Mouse (Mus musculus) thymus, adult 2 months (tissue): ENCODE data around the gene Stat6. TPM values are rescaled to one million over a fixed set of nuclear protein-coding genes. Genes with fewer than 3 reads are reported as not detected.

ENCODE experiments used
- DNase-seq: peaks from one replicate; pipeline ENCODE4 v3.0.0; 2021
- H3K27ac ChIP-seq: fragments of 200-500 bp; 2 replicates; pipeline ENCODE4 v1.5.1; 2012; ENCODE audit warnings: low read length, control low read depth; ENCODE audit not compliant: control insufficient read depth, insufficient read depth
- H3K27me3 ChIP-seq: fragments of 200-500 bp; 2 replicates; pipeline ENCODE4 v1.6.1; 2012; ENCODE audit warnings: mild to moderate bottlenecking, low read length, moderate library complexity, mixed read lengths; ENCODE audit not compliant: control insufficient read depth, insufficient read depth
- H3K36me3 ChIP-seq: fragments of 200-500 bp; 2 replicates; pipeline ENCODE4 v1.6.1; 2012; ENCODE audit warnings: mild to moderate bottlenecking, low read length, moderate library complexity; ENCODE audit not compliant: control insufficient read depth, insufficient read depth
- H3K4me1 ChIP-seq: fragments of 200-500 bp; replicated peaks from 2 replicates; pipeline ENCODE4 v1.6.1; 2012; ENCODE audit warnings: low read length; ENCODE audit not compliant: control insufficient read depth, insufficient read depth
- H3K4me3 ChIP-seq: fragments of 200-500 bp; 2 replicates; pipeline ENCODE4 v1.5.1; 2012; ENCODE audit warnings: mild to moderate bottlenecking, low read length, control low read depth, moderate library complexity; ENCODE audit not compliant: control insufficient read depth, insufficient read depth
- CTCF ChIP-seq: fragments of 200-500 bp; IDR thresholded peaks from 2 replicates; pipeline ENCODE4 v1.5.1; 2012; ENCODE audit warnings: mild to moderate bottlenecking, control low read depth, low read length, moderate library complexity, borderline replicate concordance; ENCODE audit not compliant: control insufficient read depth, poor library complexity, insufficient read depth; ENCODE audit errors: extremely low read depth
- POLR2A ChIP-seq: fragments of 200-500 bp; IDR thresholded peaks from 2 replicates; pipeline ENCODE4 v1.6.1; 2012; ENCODE audit warnings: mild to moderate bottlenecking, low read length, control low read depth, moderate library complexity; ENCODE audit not compliant: control insufficient read depth, poor library complexity, insufficient read depth; ENCODE audit errors: extremely low read depth
- WGBS: fragments of 180-500 bp; shearing (Covaris S2); methylation state at CpG from one replicate; pipeline ENCODE4 v1.1.7; 2018; 5-methylcytosine and 5-hydroxymethylcytosine counted together
- polyA plus RNA-seq: library from polyadenylated mRNA; depleted of rRNA; stranded (reverse); fragments of >200 nt; gene quantifications from 2 replicates; pipeline ENCODE4 v1.2.3, GENCODE M21; 2012

Stat6 gene
- polyA plus RNA-seq, 1 experiment: 185 TPM

DNA sequence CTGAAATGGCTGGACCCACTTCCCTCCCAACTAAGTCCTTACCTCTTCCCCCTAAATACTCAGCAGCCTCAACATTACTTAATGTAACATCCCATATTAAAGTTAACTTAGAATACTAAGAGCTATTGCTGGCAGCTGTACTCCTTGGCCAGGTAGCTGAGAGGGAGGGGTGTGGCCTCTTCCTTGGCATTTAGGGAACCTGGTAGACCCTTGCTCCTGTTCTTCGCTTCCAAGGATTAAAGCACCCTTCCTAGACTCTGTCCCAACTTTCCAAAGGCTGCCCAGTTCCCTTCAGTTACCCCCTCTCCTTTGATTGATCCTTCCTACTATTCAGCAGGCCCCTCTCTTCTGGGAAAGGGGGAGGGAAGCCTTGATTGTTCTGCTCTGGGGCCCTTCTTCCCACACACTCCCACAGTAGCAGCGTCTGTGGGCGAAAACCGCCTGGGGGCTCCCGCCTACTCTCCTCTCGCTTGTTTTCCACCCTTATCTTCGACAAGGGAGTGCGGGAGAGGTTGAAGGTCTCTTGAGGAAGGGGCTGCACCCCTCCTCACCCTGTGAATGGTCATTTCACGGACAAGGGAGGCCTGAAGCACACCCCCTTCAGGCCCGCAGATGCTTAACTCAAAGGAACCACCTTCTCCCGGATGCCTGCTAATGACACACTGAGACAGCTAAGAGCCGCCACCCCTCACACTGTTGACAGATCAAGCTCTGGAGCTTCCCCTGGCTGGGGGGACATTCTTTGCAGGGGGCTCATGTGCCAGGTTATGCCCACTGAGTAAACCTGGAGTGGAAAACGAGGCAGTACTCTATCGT lies 22.8 kb downstream of the Stat6 start:
- Histone ChIP-seq H3K4me3 (peak overlapping the region; percentile 61), H3K4me1 (peaks cover 71% of the 10 kb centered on the region), H3K27ac (peak overlapping the region; percentile 54), H3K36me3 (peaks cover 4% of the 10 kb centered on the region; the same call in 1 of the 2 replicates), H3K27me3 (no peaks in the 10 kb centered on the region)
- DNase-seq: peak; percentile 31
- 22% methylated on average over 14 of the region's 14 CpGs for WGBS
- TF ChIP-seq CTCF: no peak
- no peak for TF ChIP-seq POLR2A

- WGBS: under 1% methylated on average over 71 of the region's 73 CpGs
- Histone ChIP-seq H3K36me3 (no peaks in the 10 kb centered on the region), H3K4me3 (peak within 1 kb of the TSS; percentile 61), H3K27ac (peak within 1 kb of the TSS; percentile 80), H3K4me1 (peaks cover 65% of the 10 kb centered on the region), H3K27me3 (no peaks in the 10 kb centered on the region)
- peak; percentile 73 for DNase-seq
- TF ChIP-seq POLR2A: no peak
- no peak for TF ChIP-seq CTCF
Observed at GRCm38 (mm10) chr10:127666501-127667268, 23.9 kb downstream of the Stat6 start, which contains the start of gene Nemp1. Gene Nemp1 (plus strand): TSS chr10:127666901.

DNA sequence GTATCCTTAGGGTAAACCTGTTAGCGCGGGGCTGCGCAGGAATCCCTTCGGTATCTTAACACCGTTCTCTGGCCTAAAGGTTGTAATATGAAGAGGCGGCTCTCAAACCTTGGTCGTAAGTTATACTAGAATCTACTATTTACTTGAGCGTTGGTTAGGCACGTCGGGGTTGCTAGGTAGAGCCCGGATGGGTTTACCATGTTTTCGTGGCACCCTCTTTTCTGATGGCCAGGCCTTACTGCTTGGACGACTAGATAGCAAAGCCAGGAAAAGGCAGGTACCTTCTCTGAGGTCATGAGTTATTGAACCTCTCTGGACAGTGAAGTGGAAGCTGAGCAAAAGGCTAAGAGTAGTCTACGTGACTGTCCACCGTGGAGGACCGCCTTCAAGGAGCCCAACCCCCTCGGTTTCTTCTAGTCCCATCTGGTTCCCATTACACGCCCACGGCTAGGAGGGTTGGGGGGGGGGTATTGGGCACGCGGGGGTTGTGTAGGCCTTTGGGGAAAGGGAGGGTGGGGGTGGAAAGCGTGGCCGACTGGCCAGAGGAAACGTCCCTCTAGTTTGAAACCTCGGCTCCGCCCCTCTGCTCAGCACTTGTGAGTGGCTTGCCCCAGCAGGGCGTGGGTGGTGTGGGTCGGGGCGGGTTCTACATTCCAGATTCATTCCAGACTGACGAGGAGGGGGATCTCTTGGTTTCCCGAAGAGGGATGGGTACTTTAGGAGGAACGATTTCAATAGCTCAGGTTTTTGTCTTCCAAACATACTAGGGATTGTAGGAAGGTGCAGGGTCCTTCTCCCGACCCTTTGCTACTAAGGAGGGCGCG lies 24.7 kb downstream of the Stat6 start:
- no peak for TF ChIP-seq POLR2A
- TF ChIP-seq CTCF: no peak
- peak; percentile 67 for DNase-seq
- H3K27ac ChIP-seq: peak overlapping the region; percentile 80
- H3K36me3 ChIP-seq: no peaks in the 10 kb centered on the region
- peak overlapping the region; percentile 61 for H3K4me3 ChIP-seq
- 4% methylated on average over 35 of the region's 35 CpGs for WGBS
- H3K27me3 ChIP-seq: no peaks in the 10 kb centered on the region
- H3K4me1 ChIP-seq: peaks cover 60% of the 10 kb centered on the region

GRCm38 (mm10) chr10:127668093-127669050 lies 25.6 kb downstream of the Stat6 start, which contains the start of gene Nab2:
Gene Nab2 (minus strand): TSS chr10:127668568.
- 2% methylated on average over 40 of the region's 40 CpGs for WGBS
- no peaks in the 10 kb centered on the region for H3K27me3 ChIP-seq
- peak within 1 kb of the TSS; percentile 91 for H3K27ac ChIP-seq
- peaks cover 51% of the 10 kb centered on the region for H3K4me1 ChIP-seq
- TF ChIP-seq CTCF (no peak), POLR2A (no peak)
- DNase-seq: peak; percentile 83
- H3K36me3 ChIP-seq: no peaks in the 10 kb centered on the region
- peak within 1 kb of the TSS; percentile 61 for H3K4me3 ChIP-seq

DNA sequence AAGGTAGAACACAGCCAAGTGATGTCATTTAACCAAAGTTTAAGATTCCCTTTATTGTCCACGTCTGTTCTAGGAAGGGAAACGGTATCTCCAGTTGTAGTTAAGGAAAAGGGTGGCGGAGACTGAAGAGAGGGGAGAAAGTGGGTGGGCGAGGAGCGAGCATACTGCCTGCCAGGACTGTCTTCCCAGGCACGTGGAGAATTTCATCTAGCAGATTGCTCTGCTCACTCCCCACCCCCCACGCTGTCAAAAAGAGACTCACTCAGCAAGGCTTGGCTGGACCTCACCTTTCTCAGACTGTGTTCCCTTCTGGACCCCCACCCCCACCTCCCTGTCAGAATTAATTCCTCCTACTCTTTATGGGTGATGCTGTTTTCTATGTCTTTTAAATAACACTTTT lies 26.4 kb downstream of the Stat6 start:
- H3K4me3 ChIP-seq: peak overlapping the region; percentile 21; the same call in 1 of the 2 replicates
- WGBS: 37% methylated on average over 7 of the region's 7 CpGs
- H3K4me1 ChIP-seq: peaks cover 45% of the 10 kb centered on the region
- H3K27me3 ChIP-seq: no peaks in the 10 kb centered on the region
- TF ChIP-seq POLR2A: no peak
- no peak for TF ChIP-seq CTCF
- peak overlapping the region; percentile 91 for H3K27ac ChIP-seq
- no peak for DNase-seq
- H3K36me3 ChIP-seq: no peaks in the 10 kb centered on the region
